Mouse (Mus musculus) liver, embryonic 16.5 days (tissue): ENCODE measurements around the gene Rinl. TPM values are rescaled to one million over a fixed set of nuclear protein-coding genes. Genes with fewer than 3 reads are reported as not detected.

Experiments used
- ATAC-seq: fragments of 200-750 bp; cut with Nextera tagmentation; 2 replicates; pipeline ENCODE4 v1.8.0; 2017; ENCODE audit warnings: low read depth, mild to moderate bottlenecking, moderate number of reproducible peaks, moderate library complexity
- H3K27ac ChIP-seq: fragments of 300-500 bp; sonication (generic); 2 replicates; pipeline ENCODE4 v1.5.1; 2014; ENCODE audit warnings: mild to moderate bottlenecking, low read length
- H3K27me3 ChIP-seq: fragments of 300-500 bp; sonication (generic); 2 replicates; pipeline ENCODE4 v1.6.1; 2014; ENCODE audit warnings: low read depth, low read length, mixed read lengths; ENCODE audit not compliant: control insufficient read depth, insufficient read depth
- H3K36me3 ChIP-seq: fragments of 300-500 bp; sonication (generic); 2 replicates; pipeline ENCODE4 v1.6.1; 2014; ENCODE audit warnings: mild to moderate bottlenecking; ENCODE audit not compliant: control insufficient read depth, insufficient read depth
- H3K4me1 ChIP-seq: fragments of 300-500 bp; sonication (generic); 2 replicates; pipeline ENCODE4 v1.6.1; 2014; ENCODE audit warnings: low read depth, low read length, mixed read lengths; ENCODE audit not compliant: control insufficient read depth
- H3K4me2 ChIP-seq: fragments of 300-500 bp; sonication (generic); 2 replicates; pipeline ENCODE4 v1.6.1; 2014; ENCODE audit warnings: low read depth, low read length, mixed read lengths
- H3K4me3 ChIP-seq: fragments of 300-500 bp; sonication (generic); 2 replicates; pipeline ENCODE4 v1.5.1; 2014; ENCODE audit warnings: low read depth, mild to moderate bottlenecking, low read length
- H3K9ac ChIP-seq: fragments of 300-500 bp; sonication (generic); 2 replicates; pipeline ENCODE4 v1.6.1; 2014; ENCODE audit warnings: low read depth, low read length
- H3K9me3 ChIP-seq: fragments of 300-500 bp; sonication (generic); replicated peaks from 2 replicates; pipeline ENCODE4 v1.6.1; 2016; ENCODE audit warnings: low read length; ENCODE audit not compliant: control insufficient read depth
- WGBS: fragments of 180-500 bp; shearing (Covaris S2); extraction: QIAGEN DNeasy Blood & Tissue Kit; methylation state at CpG from one replicate; pipeline ENCODE4 v1.1.7; 2014; ENCODE audit not compliant: insufficient replicate concordance; 5-methylcytosine and 5-hydroxymethylcytosine counted together
- polyA plus RNA-seq: library from polyadenylated mRNA; unstranded; fragments of >200 nt; fragmentation: Nextera tagmentation; extraction: Ambion mirVana; gene quantifications from 2 replicates; pipeline ENCODE4 v1.2.1, GENCODE M21; 2015

Rinl gene
- polyA plus RNA-seq, 1 experiment from 2014 or later: 8.7 TPM

- Histone ChIP-seq H3K9me3 (no peaks in the 10 kb centered on the region), H3K4me1 (no peaks in the 10 kb centered on the region), H3K27me3 (no peaks in the 10 kb centered on the region), H3K4me2 (no peak overlapping the region), H3K27ac (no peak overlapping the region), H3K4me3 (no peak overlapping the region), H3K9ac (no peak overlapping the region), H3K36me3 (no peaks in the 10 kb centered on the region)
- peak; percentile 35; the same call in 1 of the 2 replicates for ATAC-seq
- 45% methylated on average over 8 of the region's 8 CpGs for WGBS
These were observed 1.5 kb downstream of the Rinl start for GRCm38 (mm10) chr7:28790066-28790806.

- Histone ChIP-seq H3K27me3 (no peaks in the 10 kb centered on the region), H3K4me3 (no peak overlapping the region), H3K4me1 (peaks cover 13% of the 10 kb centered on the region), H3K27ac (no peak overlapping the region), H3K9ac (no peak overlapping the region), H3K4me2 (no peak overlapping the region), H3K36me3 (no peaks in the 10 kb centered on the region), H3K9me3 (no peaks in the 10 kb centered on the region)
- ATAC-seq: no peak
These were observed 2.9 kb downstream of the Rinl start for GRCm38 (mm10) chr7:28791706-28792105.

GRCm38 (mm10) chr7:28792391-28793185, 3.8 kb downstream of the Rinl start:
- Histone ChIP-seq H3K36me3 (no peaks in the 10 kb centered on the region), H3K4me1 (peaks cover 17% of the 10 kb centered on the region)
- WGBS: 55% methylated on average over 13 of the region's 14 CpGs

DNA sequence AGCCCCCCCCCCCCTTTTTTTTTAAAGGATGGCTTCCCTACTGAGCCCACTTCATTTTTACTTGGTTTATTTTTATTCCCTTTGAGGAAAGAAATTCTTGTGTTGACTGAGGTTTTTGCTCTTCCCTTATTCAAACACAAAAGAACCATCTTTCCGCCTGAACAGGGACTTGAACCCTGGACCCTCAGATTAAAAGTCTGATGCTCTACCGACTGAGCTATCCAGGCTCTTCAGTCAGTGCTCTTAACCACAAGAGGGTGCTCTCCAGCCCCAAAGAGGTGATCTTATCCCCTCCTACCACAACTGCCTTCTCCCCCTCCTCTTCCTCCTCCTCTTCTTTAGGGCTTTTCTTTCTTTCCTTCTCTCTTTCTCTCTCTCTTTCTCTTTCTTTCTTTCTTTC, 5.1 kb downstream of the Rinl start:
- no peaks in the 10 kb centered on the region for H3K9me3 ChIP-seq
- no peak for ATAC-seq
- peaks cover 17% of the 10 kb centered on the region for H3K4me1 ChIP-seq
- 12% methylated on average over 2 of the region's 2 CpGs for WGBS
- H3K36me3 ChIP-seq: no peaks in the 10 kb centered on the region
- no peaks in the 10 kb centered on the region for H3K27me3 ChIP-seq
- no peak overlapping the region for H3K9ac ChIP-seq
- no peak overlapping the region for H3K4me2 ChIP-seq
- H3K4me3 ChIP-seq: no peak overlapping the region
- no peak overlapping the region for H3K27ac ChIP-seq

More at GRCm38 (mm10) chr7:28792391-28793185, 3.8 kb downstream of the Rinl start:
- H3K9ac ChIP-seq: no peak overlapping the region
- H3K9me3 ChIP-seq: no peaks in the 10 kb centered on the region
- H3K4me3 ChIP-seq: no peak overlapping the region
- no peaks in the 10 kb centered on the region for H3K27me3 ChIP-seq
- no peak overlapping the region for H3K27ac ChIP-seq
- ATAC-seq: no peak
- H3K4me2 ChIP-seq: no peak overlapping the region

DNA sequence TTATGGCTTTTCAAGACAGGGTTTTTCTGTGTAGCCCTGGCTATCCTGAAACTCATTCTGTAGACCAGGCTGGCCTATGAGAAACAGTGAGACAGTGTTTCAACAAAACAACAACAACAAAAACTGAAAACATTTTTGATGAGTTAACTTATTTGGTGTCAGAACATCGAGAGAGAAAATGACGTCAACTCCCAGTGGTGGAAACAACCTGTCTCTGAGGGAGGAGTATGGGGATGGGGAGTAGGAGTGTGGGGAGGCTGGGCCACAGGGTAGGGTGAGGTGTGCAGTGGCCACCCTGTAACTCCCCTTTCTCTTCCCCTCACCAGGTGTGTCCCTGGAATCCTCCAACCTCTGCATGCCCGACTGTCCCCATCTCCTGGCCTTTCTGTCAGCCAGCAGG, 5.7 kb downstream of the Rinl start:
- H3K4me3 ChIP-seq: no peak overlapping the region
- H3K36me3 ChIP-seq: no peaks in the 10 kb centered on the region
- no peaks in the 10 kb centered on the region for H3K9me3 ChIP-seq
- ATAC-seq: no peak
- H3K4me1 ChIP-seq: peaks cover 17% of the 10 kb centered on the region
- no peaks in the 10 kb centered on the region for H3K27me3 ChIP-seq
- 75% methylated on average over 3 of the region's 3 CpGs for WGBS
- no peak overlapping the region for H3K27ac ChIP-seq
- no peak overlapping the region for H3K4me2 ChIP-seq
- no peak overlapping the region for H3K9ac ChIP-seq

- no peaks in the 10 kb centered on the region for H3K9me3 ChIP-seq
- H3K4me3 ChIP-seq: peak overlapping the region; percentile 56
- H3K4me1 ChIP-seq: peaks cover 17% of the 10 kb centered on the region
- ATAC-seq: 0 out of 2 replicates have a peak, but pooled peaks have one; percentile 17
- no peaks in the 10 kb centered on the region for H3K27me3 ChIP-seq
- H3K9ac ChIP-seq: peak overlapping the region; percentile 63
- H3K36me3 ChIP-seq: no peaks in the 10 kb centered on the region
- H3K4me2 ChIP-seq: peak overlapping the region; percentile 78
- H3K27ac ChIP-seq: peak overlapping the region; percentile 69
- WGBS: 15% methylated on average over 15 of the region's 15 CpGs
These were observed 7.1 kb downstream of the Rinl start for GRCm38 (mm10) chr7:28795832-28796231.

DNA sequence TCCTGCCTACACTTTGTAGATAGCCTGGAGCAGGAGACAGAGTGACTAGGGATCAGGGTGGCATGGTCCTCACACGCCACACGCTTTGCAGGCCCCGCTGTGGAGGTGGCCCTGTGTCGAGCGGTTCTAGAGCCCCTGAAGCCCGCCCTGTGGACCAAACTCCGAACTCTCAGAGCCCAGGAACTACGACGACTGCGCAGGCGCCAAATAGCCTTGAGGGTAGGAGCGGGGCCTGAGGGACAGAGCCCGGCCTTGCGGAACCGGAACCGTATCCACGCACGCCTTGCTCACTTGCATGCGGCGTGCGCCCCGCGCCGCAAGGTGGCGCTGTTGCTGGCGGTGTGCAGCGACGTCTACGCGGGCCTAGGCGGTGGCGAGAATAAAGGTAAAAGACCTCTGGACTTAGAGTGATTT, 7.8 kb downstream of the Rinl start:
- peak; percentile 81 for ATAC-seq
- Histone ChIP-seq H3K36me3 (no peaks in the 10 kb centered on the region), H3K4me3 (peak overlapping the region; percentile 56), H3K27me3 (no peaks in the 10 kb centered on the region), H3K9ac (peak overlapping the region; percentile 63), H3K4me1 (peaks cover 17% of the 10 kb centered on the region), H3K27ac (peak overlapping the region; percentile 69), H3K9me3 (no peaks in the 10 kb centered on the region), H3K4me2 (peak overlapping the region; percentile 78)
- 7% methylated on average over 32 of the region's 32 CpGs for WGBS

- Histone ChIP-seq H3K4me3 (no peak overlapping the region), H3K9ac (no peak overlapping the region), H3K36me3 (no peaks in the 10 kb centered on the region), H3K4me1 (peaks cover 44% of the 10 kb centered on the region), H3K27me3 (no peaks in the 10 kb centered on the region), H3K27ac (no peak overlapping the region), H3K4me2 (no peak overlapping the region), H3K9me3 (no peaks in the 10 kb centered on the region)
- no peak for ATAC-seq
- WGBS: 82% methylated on average over 9 of the region's 9 CpGs
These were observed 11.2 kb downstream of the Rinl start for GRCm38 (mm10) chr7:28799994-28800393.

GRCm38 (mm10) chr7:28801451-28801850, 12.7 kb downstream of the Rinl start:
- 60% methylated on average over 3 of the region's 3 CpGs for WGBS
- no peaks in the 10 kb centered on the region for H3K27me3 ChIP-seq
- H3K4me2 ChIP-seq: no peak overlapping the region
- H3K4me3 ChIP-seq: no peak overlapping the region
- no peaks in the 10 kb centered on the region for H3K9me3 ChIP-seq
- no peaks in the 10 kb centered on the region for H3K36me3 ChIP-seq
- peaks cover 34% of the 10 kb centered on the region for H3K4me1 ChIP-seq
- H3K9ac ChIP-seq: no peak overlapping the region
- no peak overlapping the region for H3K27ac ChIP-seq
- ATAC-seq: no peak
